Mouse (Mus musculus): ENCODE results near the gene Gbf1.

DNA sequence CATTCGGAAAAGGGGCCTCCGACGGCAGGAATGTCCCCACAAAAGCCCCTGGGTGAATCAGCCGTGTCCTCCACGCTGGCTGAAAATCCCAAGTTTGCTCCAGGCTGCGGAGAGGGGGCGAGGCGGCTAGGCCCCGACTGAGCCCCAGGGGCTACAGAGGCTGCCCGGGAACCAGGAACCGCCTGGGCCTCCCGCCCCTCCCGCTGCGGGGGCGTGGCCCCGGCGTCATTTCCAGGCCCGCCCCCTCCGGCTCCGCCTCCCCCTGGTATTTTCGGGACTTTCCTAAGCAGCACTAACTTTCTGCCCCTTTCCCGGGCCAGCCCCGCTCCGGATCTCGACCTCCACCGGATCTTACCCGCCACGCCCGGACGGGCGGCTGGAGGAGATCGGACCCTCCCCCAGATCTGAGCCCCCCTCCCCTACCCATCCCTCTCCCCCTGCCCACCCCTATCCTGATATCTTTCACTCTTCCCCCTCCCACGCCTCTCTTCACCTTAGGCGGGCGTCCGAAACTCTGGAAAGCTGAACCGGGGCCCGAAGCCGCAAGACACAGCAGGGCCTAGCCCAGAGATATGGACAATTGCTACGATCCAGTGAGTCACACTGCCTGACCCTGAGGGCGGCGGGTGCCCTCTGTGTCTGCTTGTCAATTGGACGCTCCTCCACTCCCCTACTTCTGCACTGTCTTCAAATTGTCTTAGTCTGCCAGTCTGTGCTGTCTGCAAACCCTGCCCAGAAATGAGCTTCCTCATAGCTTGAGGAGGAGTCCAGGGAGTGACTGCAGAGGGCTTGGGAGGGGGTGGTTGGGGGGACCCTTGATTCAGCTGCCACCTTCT lies 153.3 kb downstream of the Gbf1 start:
- TF ChIP-seq GATA1 (IDR thresholded peaks at IDR 0.05; ENCODE audit: borderline replicate concordance, low read length) (no peak), POLR2AphosphoS5 (IDR thresholded peaks at IDR 0.05; ENCODE audit: insufficient replicate concordance, low read depth, low read length) (no peak), CTCF (IDR thresholded peaks at IDR 0.05; ENCODE audit: low read depth, low read length) (no peak), GATA2 (IDR thresholded peaks at IDR 0.05; ENCODE audit: borderline replicate concordance, low read depth, low read length) (no peak)

Data from G1E (cell line).